Mouse (Mus musculus) liver, adult 2 months (tissue): ENCODE data around the gene Troap. TPM values are rescaled to one million over a fixed set of nuclear protein-coding genes. Genes with fewer than 3 reads are reported as not detected.
A peak's percentile ranks its signal among the peaks of the same experiment; 100 is the strongest.

Experiments
- DNase-seq: peaks from one replicate; pipeline ENCODE4 v3.0.0-alpha.2; 2011; ENCODE audit warnings: low read depth, low spot score; ENCODE audit errors: extremely low read depth
- H3K27ac ChIP-seq: fragments of 200-500 bp; replicated peaks from 2 replicates; pipeline ENCODE4 v1.5.1; 2012; ENCODE audit warnings: low read depth, mild to moderate bottlenecking, control low read depth, inconsistent platforms, low read length; ENCODE audit not compliant: insufficient read depth
- H3K27me3 ChIP-seq: fragments of 200-500 bp; 2 replicates; pipeline ENCODE4 v1.6.1; 2012; ENCODE audit warnings: mild to moderate bottlenecking, moderate library complexity, low read length, inconsistent platforms; ENCODE audit not compliant: control insufficient read depth, insufficient read depth
- H3K36me3 ChIP-seq: fragments of 200-500 bp; 2 replicates; pipeline ENCODE4 v1.6.1; 2012; ENCODE audit warnings: low read length, inconsistent platforms; ENCODE audit not compliant: control insufficient read depth, insufficient read depth
- H3K4me1 ChIP-seq: fragments of 200-500 bp; 2 replicates; pipeline ENCODE4 v1.6.1; 2011; ENCODE audit warnings: low read length; ENCODE audit not compliant: control insufficient read depth, insufficient read depth
- H3K4me3 ChIP-seq: fragments of 200-500 bp; 2 replicates; pipeline ENCODE4 v1.5.1; 2011; ENCODE audit warnings: low read depth, mild to moderate bottlenecking, control low read depth, low read length, moderate library complexity; ENCODE audit not compliant: insufficient read depth
- H3K79me2 ChIP-seq: fragments of 200-500 bp; 2 replicates; pipeline ENCODE4 v1.6.1; 2012; ENCODE audit warnings: inconsistent platforms, mild to moderate bottlenecking, low read length, moderate library complexity; ENCODE audit not compliant: control insufficient read depth, insufficient read depth
- H3K9ac ChIP-seq: fragments of 200-500 bp; 2 replicates; pipeline ENCODE4 v1.6.1; 2012; ENCODE audit warnings: low read depth, mild to moderate bottlenecking, control low read depth, inconsistent platforms, low read length
- CTCF ChIP-seq: fragments of 200-500 bp; IDR thresholded peaks from 2 replicates; pipeline ENCODE4 v1.5.1; 2011; ENCODE audit warnings: low read depth, low read length, control low read depth
- POLR2A ChIP-seq: fragments of 200-500 bp; IDR thresholded peaks from 2 replicates; pipeline ENCODE4 v1.6.1; 2011; ENCODE audit warnings: low read length, control low read depth; ENCODE audit not compliant: insufficient read depth; ENCODE audit errors: extremely low read depth
- WGBS: fragments of 180-500 bp; shearing (Covaris S2); methylation state at CpG from one replicate; pipeline ENCODE4 v1.1.7; 2018; 5-methylcytosine and 5-hydroxymethylcytosine counted together
- polyA plus RNA-seq: library from polyadenylated mRNA; depleted of rRNA; stranded (reverse); fragments of >200 nt; gene quantifications from 2 replicates; pipeline ENCODE4 v1.2.3, GENCODE M21; 2012
- total RNA-seq: library from RNA; depleted of rRNA; stranded (reverse); fragments of >200 nt; gene quantifications from 2 replicates; pipeline ENCODE4 v1.2.3, GENCODE M21; 2014

The Troap gene
- total and polyA plus RNA-seq, 2 experiments, result not detected

- H3K4me1 ChIP-seq, result peaks cover 27% of the 10 kb centered on the region
- H3K9ac ChIP-seq, result peak within 1 kb of the TSS; percentile 89
- H3K36me3 ChIP-seq, result peaks cover 5% of the 10 kb centered on the region
- peak; percentile 94 for DNase-seq
- H3K4me3 ChIP-seq, result peak within 1 kb of the TSS; percentile 82
- TF ChIP-seq CTCF, result no peak
- peak; percentile 85; the same call in 1 of the 2 replicates for TF ChIP-seq POLR2A
- H3K79me2 ChIP-seq, result 0 out of 2 replicates have a peak, but pooled peaks cover 5% of the 10 kb centered on the region
- no peaks in the 10 kb centered on the region for H3K27me3 ChIP-seq
- H3K27ac ChIP-seq, result peak within 1 kb of the TSS; percentile 94
- under 1% methylated on average over 51 of the region's 52 CpGs for WGBS
Measured at GRCm38 (mm10) chr15:99029619-99030584, 44.5 kb upstream of the Troap start, which contains the start of gene Tuba1c. Gene Tuba1c, plus strand, starts transcription at chr15:99029891.

- DNase-seq, result peak; percentile 80
- Histone ChIP-seq H3K27me3 (no peaks in the 10 kb centered on the region), H3K9ac (peak overlapping the region; percentile 89), H3K4me3 (peak overlapping the region; percentile 82), H3K79me2 (0 out of 2 replicates have a peak, but pooled peaks cover 5% of the 10 kb centered on the region), H3K36me3 (peaks cover 11% of the 10 kb centered on the region), H3K4me1 (peaks cover 30% of the 10 kb centered on the region), H3K27ac (peak overlapping the region; percentile 94)
- TF ChIP-seq CTCF (no peak), POLR2A (peak; percentile 48; the same call in 1 of the 2 replicates)
- 2% methylated on average over 26 of the region's 26 CpGs for WGBS
Measured at GRCm38 (mm10) chr15:99030585-99031387, 43.6 kb upstream of the Troap start.

- 0 out of 2 replicates have a peak, but pooled peaks cover 5% of the 10 kb centered on the region for H3K79me2 ChIP-seq
- TF ChIP-seq POLR2A (no peak), CTCF (no peak)
- 25% methylated on average over 4 of the region's 4 CpGs for WGBS
- peak overlapping the region; percentile 94 for H3K27ac ChIP-seq
- H3K4me1 ChIP-seq, result peaks cover 36% of the 10 kb centered on the region
- peak overlapping the region; percentile 82 for H3K4me3 ChIP-seq
- H3K36me3 ChIP-seq, result peaks cover 12% of the 10 kb centered on the region
- no peaks in the 10 kb centered on the region for H3K27me3 ChIP-seq
- no peak for DNase-seq
- peak overlapping the region; percentile 76 for H3K9ac ChIP-seq
Measured at GRCm38 (mm10) chr15:99031388-99031675, 43.0 kb upstream of the Troap start.

GRCm38 (mm10) chr15:99032041-99032725 lies 42.2 kb upstream of the Troap start:
- Histone ChIP-seq H3K4me3 (peak overlapping the region; percentile 18), H3K36me3 (peaks cover 14% of the 10 kb centered on the region), H3K4me1 (peaks cover 36% of the 10 kb centered on the region), H3K27me3 (no peaks in the 10 kb centered on the region), H3K79me2 (0 out of 2 replicates have a peak, but pooled peaks cover 5% of the 10 kb centered on the region), H3K9ac (peak overlapping the region; percentile 51), H3K27ac (peak overlapping the region; percentile 49)
- WGBS, result 22% methylated on average over 9 of the region's 9 CpGs
- TF ChIP-seq CTCF, result no peak
- no peak for TF ChIP-seq POLR2A
- DNase-seq, result peak; percentile 48

GRCm38 (mm10) chr15:99032726-99033250 lies 41.6 kb upstream of the Troap start:
- 16% methylated on average over 7 of the region's 7 CpGs for WGBS
- TF ChIP-seq CTCF, result no peak
- TF ChIP-seq POLR2A, result no peak
- peak overlapping the region; percentile 49 for H3K27ac ChIP-seq
- DNase-seq, result peak; percentile 62
- H3K27me3 ChIP-seq, result no peaks in the 10 kb centered on the region
- H3K36me3 ChIP-seq, result peaks cover 14% of the 10 kb centered on the region
- H3K9ac ChIP-seq, result peak overlapping the region; percentile 51
- peaks cover 36% of the 10 kb centered on the region for H3K4me1 ChIP-seq
- peak overlapping the region; percentile 12; the same call in 1 of the 2 replicates for H3K4me3 ChIP-seq
- 0 out of 2 replicates have a peak, but pooled peaks cover 5% of the 10 kb centered on the region for H3K79me2 ChIP-seq
